Mouse (Mus musculus) heart, embryonic 12.5 days (tissue): ENCODE data around the gene Ksr2. TPM values are rescaled to one million over a fixed set of nuclear protein-coding genes. Genes with fewer than 3 reads are reported as not detected.

Source experiments
- ATAC-seq: fragments of 200-750 bp; cut with Nextera tagmentation; 2 replicates; pipeline ENCODE4 v1.8.0; 2017; ENCODE audit warnings: moderate TSS enrichment, moderate library complexity; ENCODE audit not compliant: insufficient number of reproducible peaks, low FRiP score
- H3K27ac ChIP-seq: fragments of 300-500 bp; sonication (generic); 2 replicates; pipeline ENCODE4 v1.5.1; 2016; ENCODE audit warnings: mild to moderate bottlenecking, moderate library complexity; ENCODE audit not compliant: poor library complexity, severe bottlenecking
- H3K27me3 ChIP-seq: fragments of 300-500 bp; sonication (generic); replicated peaks from 2 replicates; pipeline ENCODE4 v1.6.1; 2016; ENCODE audit warnings: mild to moderate bottlenecking, moderate library complexity
- H3K36me3 ChIP-seq: fragments of 300-500 bp; sonication (generic); 2 replicates; pipeline ENCODE4 v1.6.1; 2016; ENCODE audit warnings: mild to moderate bottlenecking, moderate library complexity
- H3K4me1 ChIP-seq: fragments of 300-500 bp; sonication (generic); replicated peaks from 2 replicates; pipeline ENCODE4 v1.6.1; 2016; ENCODE audit warnings: mild to moderate bottlenecking
- H3K4me2 ChIP-seq: fragments of 300-500 bp; sonication (generic); 2 replicates; pipeline ENCODE4 v1.6.1; 2016; ENCODE audit warnings: mild to moderate bottlenecking, moderate library complexity
- H3K4me3 ChIP-seq: fragments of 300-500 bp; sonication (generic); 2 replicates; pipeline ENCODE4 v1.5.1; 2016; ENCODE audit warnings: mild to moderate bottlenecking
- H3K9ac ChIP-seq: fragments of 300-500 bp; sonication (generic); 2 replicates; pipeline ENCODE4 v1.6.1; 2016; ENCODE audit warnings: mild to moderate bottlenecking, moderate library complexity
- H3K9me3 ChIP-seq: fragments of 300-500 bp; sonication (generic); replicated peaks from 2 replicates; pipeline ENCODE4 v1.6.1; 2016; ENCODE audit warnings: mild to moderate bottlenecking, moderate library complexity
- WGBS: fragments of 180-500 bp; shearing (Covaris S2); methylation state at CpG from one replicate; pipeline ENCODE4 v1.1.7; 2016; 5-methylcytosine and 5-hydroxymethylcytosine counted together
- polyA plus RNA-seq: library from polyadenylated mRNA; unstranded; fragments of >200 nt; fragmentation: Nextera tagmentation; extraction: Ambion mirVana; gene quantifications from 2 replicates; pipeline ENCODE4 v1.2.1, GENCODE M21; 2016

The Ksr2 gene
- polyA plus RNA-seq, 1 experiment from 2014 or later = 0.15 TPM

DNA sequence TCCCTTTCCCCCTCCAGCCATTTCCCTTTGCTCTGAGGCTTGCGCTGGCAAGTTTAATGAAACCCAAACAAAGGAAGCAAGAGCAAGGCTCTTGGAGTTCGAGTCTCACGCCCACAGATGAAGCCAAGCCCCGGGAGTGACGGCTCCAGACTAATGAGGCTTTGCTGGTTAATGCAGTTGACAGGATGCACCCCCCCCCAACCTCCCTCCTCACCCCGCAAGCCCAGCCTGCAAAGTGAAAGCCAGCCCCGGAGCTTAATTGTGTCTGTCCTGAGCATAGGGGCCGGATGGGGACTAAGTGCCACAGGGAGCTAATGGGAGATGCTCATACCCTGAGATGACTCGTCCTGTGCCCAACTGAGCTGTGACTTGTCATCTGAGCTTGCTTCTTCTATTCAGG is 251.4 kb downstream of the Ksr2 start:
- Histone ChIP-seq H3K4me1 (peaks cover 29% of the 10 kb centered on the region), H3K4me3 (peak overlapping the region; percentile 16; the same call in 1 of the 2 replicates), H3K9me3 (no peaks in the 10 kb centered on the region), H3K27me3 (peaks cover 8% of the 10 kb centered on the region; the same call in 1 of the 2 replicates), H3K36me3 (no peaks in the 10 kb centered on the region), H3K27ac (no peak overlapping the region), H3K4me2 (peak overlapping the region; percentile 51), H3K9ac (no peak overlapping the region)
- ATAC-seq = no peak
- 12% methylated on average over 9 of the region's 9 CpGs for WGBS

DNA sequence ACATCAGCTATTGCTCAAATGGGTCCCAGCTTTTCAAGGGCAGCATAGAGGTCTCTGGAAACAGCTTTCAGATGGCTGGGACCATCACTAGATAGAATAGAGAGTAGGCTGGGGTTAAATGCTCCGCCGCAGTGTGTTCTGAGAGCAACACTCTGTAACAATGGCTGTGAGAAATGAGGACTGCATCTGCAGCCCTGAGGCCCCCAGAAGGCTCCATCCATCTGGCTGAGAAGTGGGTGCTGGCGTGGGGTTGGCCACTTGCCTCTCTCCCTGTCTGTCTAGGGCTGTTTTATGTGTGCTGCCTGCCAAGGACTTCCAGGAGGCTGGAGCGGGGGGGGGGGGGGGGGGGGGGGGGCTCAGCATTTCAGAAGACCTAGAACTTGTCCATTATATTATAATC is 253.5 kb downstream of the Ksr2 start:
- H3K4me3 ChIP-seq = no peak overlapping the region
- H3K9me3 ChIP-seq = no peaks in the 10 kb centered on the region
- WGBS = 73% methylated on average over 3 of the region's 4 CpGs
- no peak overlapping the region for H3K27ac ChIP-seq
- no peak overlapping the region for H3K4me2 ChIP-seq
- no peak for ATAC-seq
- peaks cover 37% of the 10 kb centered on the region for H3K4me1 ChIP-seq
- H3K36me3 ChIP-seq = no peaks in the 10 kb centered on the region
- peaks cover 4% of the 10 kb centered on the region; the same call in 1 of the 2 replicates for H3K27me3 ChIP-seq
- no peak overlapping the region for H3K9ac ChIP-seq

- 21% methylated on average over 4 of the region's 4 CpGs for WGBS
- Histone ChIP-seq H3K4me1 (peaks cover 35% of the 10 kb centered on the region), H3K4me3 (no peak overlapping the region), H3K27ac (no peak overlapping the region), H3K27me3 (peaks cover 4% of the 10 kb centered on the region; the same call in 1 of the 2 replicates), H3K36me3 (no peaks in the 10 kb centered on the region), H3K9me3 (no peaks in the 10 kb centered on the region), H3K4me2 (no peak overlapping the region), H3K9ac (no peak overlapping the region)
- 0 out of 2 replicates have a peak, but pooled peaks have one; percentile 51 for ATAC-seq
These were observed 255.5 kb downstream of the Ksr2 start for GRCm38 (mm10) chr5:117669265-117669664.

DNA sequence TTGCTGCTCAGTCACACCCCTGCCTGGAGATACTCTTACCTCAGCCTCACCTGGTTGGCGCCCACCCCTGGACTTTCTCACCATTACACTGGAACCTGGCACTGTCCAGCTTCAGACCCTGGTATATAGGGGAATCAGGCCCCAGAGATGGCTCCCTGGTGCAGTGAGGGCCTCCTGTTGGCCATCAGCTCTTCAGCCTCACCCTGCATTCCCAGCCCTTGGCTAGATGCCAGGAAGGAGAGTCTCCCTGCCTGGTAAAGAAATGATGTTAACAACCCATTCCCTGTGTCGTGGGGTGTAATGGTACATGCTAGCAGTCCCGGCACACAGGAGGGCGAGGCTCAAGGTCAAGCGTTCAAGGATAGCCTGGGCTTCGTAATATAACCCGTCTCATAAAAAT is 256.0 kb downstream of the Ksr2 start:
- Histone ChIP-seq H3K36me3 (no peaks in the 10 kb centered on the region), H3K9me3 (no peaks in the 10 kb centered on the region), H3K4me3 (no peak overlapping the region), H3K27me3 (peaks cover 4% of the 10 kb centered on the region; the same call in 1 of the 2 replicates), H3K4me1 (peaks cover 35% of the 10 kb centered on the region), H3K27ac (no peak overlapping the region), H3K9ac (no peak overlapping the region), H3K4me2 (no peak overlapping the region)
- 54% methylated on average over 7 of the region's 7 CpGs for WGBS
- ATAC-seq = 0 out of 2 replicates have a peak, but pooled peaks have one; percentile 10

DNA sequence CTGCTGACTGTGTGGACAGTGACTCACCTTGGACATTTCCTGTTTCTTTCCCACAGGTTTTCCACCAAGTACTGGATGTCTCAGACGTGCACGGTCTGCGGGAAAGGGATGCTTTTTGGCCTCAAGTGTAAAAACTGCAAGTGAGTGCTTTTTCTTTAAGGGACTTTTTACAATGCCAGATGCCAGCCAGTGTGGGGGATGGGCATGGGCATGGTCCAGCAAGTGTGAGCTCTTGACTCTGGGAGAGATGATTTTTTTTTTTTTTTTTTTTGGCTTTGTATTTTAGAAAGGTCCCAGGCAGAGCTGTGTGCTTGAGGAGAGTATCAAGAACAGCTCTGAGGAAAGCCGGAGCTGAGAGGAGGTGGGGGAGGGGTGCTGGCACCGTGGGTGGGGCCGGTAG is 257.6 kb downstream of the Ksr2 start:
- 45% methylated on average over 6 of the region's 6 CpGs for WGBS
- no peak overlapping the region for H3K9ac ChIP-seq
- H3K27me3 ChIP-seq = no peaks in the 10 kb centered on the region
- H3K4me1 ChIP-seq = peaks cover 28% of the 10 kb centered on the region
- H3K27ac ChIP-seq = no peak overlapping the region
- no peak overlapping the region for H3K4me3 ChIP-seq
- H3K9me3 ChIP-seq = no peaks in the 10 kb centered on the region
- H3K4me2 ChIP-seq = no peak overlapping the region
- no peaks in the 10 kb centered on the region for H3K36me3 ChIP-seq
- no peak for ATAC-seq

- Histone ChIP-seq H3K9ac (no peak overlapping the region), H3K4me3 (no peak overlapping the region), H3K4me2 (no peak overlapping the region), H3K9me3 (no peaks in the 10 kb centered on the region), H3K4me1 (peaks cover 5% of the 10 kb centered on the region), H3K36me3 (no peaks in the 10 kb centered on the region), H3K27me3 (0 out of 2 replicates have a peak, but pooled peaks cover 5% of the 10 kb centered on the region), H3K27ac (no peak overlapping the region)
- 53% methylated on average over 8 of the region's 8 CpGs for WGBS
- no peak for ATAC-seq
These were observed 262.0 kb downstream of the Ksr2 start for GRCm38 (mm10) chr5:117675840-117676239.

DNA sequence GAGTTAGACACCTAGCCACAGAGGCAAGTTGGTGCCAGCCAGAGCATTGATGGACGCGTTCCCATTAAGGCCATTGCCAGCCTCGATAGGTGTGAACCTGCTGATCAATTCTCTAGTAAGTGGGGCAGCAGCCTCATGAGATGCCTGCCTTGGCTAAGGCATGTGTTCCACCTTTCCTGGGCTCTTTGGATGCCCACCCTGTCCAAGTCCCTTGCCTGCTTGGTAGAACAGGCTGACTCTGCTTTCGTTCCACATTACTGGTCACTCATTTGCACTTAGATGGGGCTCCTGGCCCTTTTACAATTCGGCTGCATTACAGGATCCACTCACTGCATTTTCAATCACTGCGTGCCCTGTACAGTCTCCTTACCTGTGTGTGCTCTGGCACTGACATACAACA is 263.4 kb downstream of the Ksr2 start:
- Histone ChIP-seq H3K4me3 (no peak overlapping the region), H3K27me3 (0 out of 2 replicates have a peak, but pooled peaks cover 5% of the 10 kb centered on the region), H3K4me1 (no peaks in the 10 kb centered on the region), H3K9ac (no peak overlapping the region), H3K27ac (no peak overlapping the region), H3K36me3 (no peaks in the 10 kb centered on the region), H3K9me3 (no peaks in the 10 kb centered on the region), H3K4me2 (no peak overlapping the region)
- ATAC-seq = no peak
- 88% methylated on average over 6 of the region's 6 CpGs for WGBS

DNA sequence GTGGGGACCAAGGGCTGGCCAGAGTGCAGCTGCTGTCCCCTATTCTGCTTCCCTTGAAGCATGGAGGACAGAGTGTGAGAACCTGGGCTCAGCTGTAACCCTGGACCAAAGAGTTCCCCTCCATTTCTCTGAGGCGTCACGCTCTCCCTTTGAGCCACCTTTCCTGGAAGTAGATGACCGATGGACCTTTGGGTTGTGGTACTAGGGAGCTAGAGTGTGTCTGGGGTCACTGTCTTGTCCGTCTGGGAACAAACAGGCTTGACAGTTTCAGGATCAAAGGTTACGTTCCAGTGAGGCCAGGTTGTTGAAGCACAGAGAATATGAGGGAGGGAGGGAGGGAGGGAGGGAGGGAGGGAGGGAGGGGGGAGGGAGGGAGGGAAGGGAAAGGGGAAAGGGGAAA is 264.6 kb downstream of the Ksr2 start:
- Histone ChIP-seq H3K27me3 (0 out of 2 replicates have a peak, but pooled peaks cover 5% of the 10 kb centered on the region), H3K9ac (no peak overlapping the region), H3K4me1 (no peaks in the 10 kb centered on the region), H3K27ac (no peak overlapping the region), H3K9me3 (no peaks in the 10 kb centered on the region), H3K36me3 (no peaks in the 10 kb centered on the region), H3K4me2 (no peak overlapping the region), H3K4me3 (no peak overlapping the region)
- 67% methylated on average over 4 of the region's 5 CpGs for WGBS
- no peak for ATAC-seq

- Histone ChIP-seq H3K27ac (no peak overlapping the region), H3K9ac (no peak overlapping the region), H3K9me3 (no peaks in the 10 kb centered on the region), H3K27me3 (0 out of 2 replicates have a peak, but pooled peaks cover 9% of the 10 kb centered on the region), H3K4me2 (no peak overlapping the region), H3K4me1 (no peaks in the 10 kb centered on the region), H3K4me3 (no peak overlapping the region), H3K36me3 (no peaks in the 10 kb centered on the region)
- WGBS = 84% methylated on average over 3 of the region's 3 CpGs
- ATAC-seq = no peak
These were observed 268.4 kb downstream of the Ksr2 start for GRCm38 (mm10) chr5:117682226-117682625.

- WGBS = 94% methylated on average over 8 of the region's 8 CpGs
- Histone ChIP-seq H3K9me3 (no peaks in the 10 kb centered on the region), H3K4me2 (no peak overlapping the region), H3K27ac (no peak overlapping the region), H3K36me3 (no peaks in the 10 kb centered on the region), H3K9ac (no peak overlapping the region), H3K27me3 (peaks cover 10% of the 10 kb centered on the region; the same call in 1 of the 2 replicates), H3K4me3 (no peak overlapping the region), H3K4me1 (no peaks in the 10 kb centered on the region)
- no peak for ATAC-seq
These were observed 270.7 kb downstream of the Ksr2 start for GRCm38 (mm10) chr5:117684491-117684890.

DNA sequence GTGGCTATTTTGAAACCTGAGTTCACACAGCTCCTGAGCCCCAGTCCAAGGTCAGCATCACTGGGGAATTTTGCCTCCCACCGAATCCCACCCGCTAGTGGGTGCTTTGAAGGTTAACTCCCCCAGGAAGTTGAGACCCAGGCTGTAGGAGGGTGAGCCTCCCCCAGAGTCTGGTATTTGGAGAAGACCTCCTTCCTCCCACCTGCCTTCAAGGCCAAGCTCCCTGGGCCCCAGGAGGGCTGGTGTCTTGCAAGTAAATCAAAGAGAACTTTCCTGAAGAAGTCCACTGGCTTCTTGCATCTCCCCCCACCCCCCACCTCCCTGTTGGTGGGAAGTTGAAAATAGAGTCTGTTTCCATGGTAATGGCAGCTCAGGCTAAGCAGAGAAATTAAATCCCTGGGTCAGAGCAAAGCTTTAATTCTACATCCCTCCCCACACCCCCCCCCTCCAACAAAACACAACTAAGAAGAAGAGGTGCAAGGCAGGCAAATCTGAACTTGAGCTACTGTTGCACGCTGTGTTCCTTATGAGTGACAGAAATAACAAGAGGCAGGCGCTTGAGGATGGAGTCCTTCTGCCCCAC is 274.1 kb downstream of the Ksr2 start:
- Histone ChIP-seq H3K4me1 (no peaks in the 10 kb centered on the region), H3K36me3 (no peaks in the 10 kb centered on the region), H3K9me3 (no peaks in the 10 kb centered on the region), H3K27me3 (peaks cover 15% of the 10 kb centered on the region; the same call in 1 of the 2 replicates), H3K4me2 (no peak overlapping the region), H3K27ac (no peak overlapping the region), H3K9ac (no peak overlapping the region), H3K4me3 (no peak overlapping the region)
- 26% methylated on average over 4 of the region's 4 CpGs for WGBS
- no peak for ATAC-seq

- ATAC-seq = no peak
- no peaks in the 10 kb centered on the region for H3K36me3 ChIP-seq
- H3K4me1 ChIP-seq = no peaks in the 10 kb centered on the region
- H3K4me3 ChIP-seq = no peak overlapping the region
- 32% methylated on average over 3 of the region's 3 CpGs for WGBS
- H3K27ac ChIP-seq = no peak overlapping the region
- H3K9ac ChIP-seq = no peak overlapping the region
- H3K4me2 ChIP-seq = no peak overlapping the region
- H3K9me3 ChIP-seq = no peaks in the 10 kb centered on the region; the same call in 1 of the 2 replicates
- H3K27me3 ChIP-seq = peaks cover 20% of the 10 kb centered on the region; the same call in 1 of the 2 replicates
These were observed 274.9 kb downstream of the Ksr2 start for GRCm38 (mm10) chr5:117688738-117689137.
